Mouse (Mus musculus) mesoderm, embryonic 11.5 days (tissue): ENCODE results near the gene Dlg1.
A peak's percentile ranks its signal among the peaks of the same experiment; 100 is the strongest.

ENCODE experiments used
- DNase-seq: peaks from one replicate; pipeline ENCODE4 v3.0.0-alpha.2; 2012; ENCODE audit warnings: low read depth, low spot score

Dlg1 gene

GRCm38 (mm10) chr16:31905331-31905730 is 242.1 kb downstream of the Dlg1 start:
- DNase-seq: no peak

- no peak for DNase-seq
Observed at GRCm38 (mm10) chr16:31905891-31906825, 242.9 kb downstream of the Dlg1 start.

GRCm38 (mm10) chr16:31906896-31907295 is 243.7 kb downstream of the Dlg1 start:
- no peak for DNase-seq

- no peak for DNase-seq
Observed at GRCm38 (mm10) chr16:31908959-31909358, 245.7 kb downstream of the Dlg1 start.

- DNase-seq: no peak
Observed at GRCm38 (mm10) chr16:31910281-31910847, 247.1 kb downstream of the Dlg1 start.

- no peak for DNase-seq
Observed at GRCm38 (mm10) chr16:31917776-31918175, 254.5 kb downstream of the Dlg1 start.

- peak; percentile 91 for DNase-seq
Observed at GRCm38 (mm10) chr16:31918248-31918724, 255.0 kb downstream of the Dlg1 start.

GRCm38 (mm10) chr16:31924368-31924767 is 261.1 kb downstream of the Dlg1 start:
- no peak for DNase-seq
